Mouse (Mus musculus) mouse trophoblast stem cell (cell line): ENCODE measurements around the gene Rph3al.

Experiments used
- in situ Hi-C, 2 experiments: fragments of 300-500 bp; cut with MseI, MboI; formaldehyde crosslinking; loops; 2 replicates in 1 of 2; 3 replicates in 1 of 2; pipeline ENCODE4 v1.15.1; 2025

The Rph3al gene

GRCm38 (mm10) chr11:75909702-75910429, 28.4 kb downstream of the Rph3al start:
- in situ Hi-C loops: loop anchor here (5.0 to 10.0 kb wide), 4 partner anchors 52 to 195 kb away; no protein-coding TSS in a partner anchor

GRCm38 (mm10) chr11:75907406-75907805, 30.8 kb downstream of the Rph3al start:
- in situ Hi-C loops: loop anchor here (5.0 to 10.0 kb wide), 2 partner anchors 130 to 193 kb away; no protein-coding TSS in a partner anchor

- in situ Hi-C loops: loop anchor here (5.0 to 10.0 kb wide), 2 partner anchors 129 to 192 kb away; no protein-coding TSS in a partner anchor
Measured at GRCm38 (mm10) chr11:75906556-75906955, 31.7 kb downstream of the Rph3al start.

DNA sequence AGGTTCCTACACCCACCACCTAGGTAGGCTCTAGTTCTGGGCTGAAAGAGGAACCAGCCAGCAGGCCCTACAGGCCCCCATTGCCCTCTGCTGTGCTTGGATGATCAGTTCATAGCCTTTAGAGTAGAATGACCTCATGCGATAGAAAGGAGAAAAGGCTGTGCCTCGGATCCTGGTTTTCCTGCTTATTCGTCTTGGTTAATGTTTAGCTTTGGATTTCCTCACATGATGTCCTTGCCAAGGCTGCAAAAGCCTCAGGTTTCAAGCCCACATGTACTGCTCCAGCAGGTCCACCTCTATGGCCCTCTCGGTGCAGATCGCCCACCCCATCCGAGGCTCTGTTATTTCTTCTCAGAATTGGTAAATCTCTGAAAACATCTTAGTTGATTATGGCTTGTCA, 33.2 kb downstream of the Rph3al start:
- in situ Hi-C loops: loop anchor here (5.0 to 10.0 kb wide), 3 partner anchors 123 to 190 kb away; no protein-coding TSS in a partner anchor

- in situ Hi-C loops: loop anchor here in 1 of 2 experiments (5.0 to 10.0 kb wide), 2 partner anchors 122 to 190 kb away; no protein-coding TSS in a partner anchor
Measured at GRCm38 (mm10) chr11:75904501-75904900, 33.7 kb downstream of the Rph3al start.

GRCm38 (mm10) chr11:75903486-75903885, 34.7 kb downstream of the Rph3al start:
- in situ Hi-C loops: loop anchor here in 1 of 2 experiments (5.0 to 10.0 kb wide), 2 partner anchors 121 to 189 kb away; no protein-coding TSS in a partner anchor

- in situ Hi-C loops: loop anchor here in 1 of 2 experiments (5.0 to 10.0 kb wide), 2 partner anchors 119 to 187 kb away; no protein-coding TSS in a partner anchor
Measured at GRCm38 (mm10) chr11:75901339-75901738, 36.9 kb downstream of the Rph3al start.

DNA sequence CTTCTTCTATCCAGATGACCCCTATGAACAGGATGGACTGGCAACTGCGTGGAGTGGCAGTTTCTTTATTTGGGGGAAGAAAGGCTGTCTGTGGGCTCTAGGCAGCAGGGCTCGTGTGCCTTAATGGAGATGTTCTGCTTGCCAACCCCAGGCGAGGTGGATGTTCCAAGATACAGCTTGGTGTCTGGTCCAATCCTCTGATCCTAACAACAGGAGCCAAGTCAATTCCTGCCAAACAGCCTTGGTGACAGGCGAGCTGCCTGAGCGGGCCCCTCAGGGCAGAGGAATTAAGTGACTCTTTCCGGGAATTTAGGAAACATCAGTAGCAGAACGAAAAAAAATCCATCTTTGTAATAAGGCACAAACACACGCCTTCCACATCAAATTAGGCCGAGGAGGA, 38.6 kb downstream of the Rph3al start:
- in situ Hi-C loops: loop anchor here in 1 of 2 experiments (5.0 to 10.0 kb wide), 2 partner anchors 117 to 185 kb away; no protein-coding TSS in a partner anchor

DNA sequence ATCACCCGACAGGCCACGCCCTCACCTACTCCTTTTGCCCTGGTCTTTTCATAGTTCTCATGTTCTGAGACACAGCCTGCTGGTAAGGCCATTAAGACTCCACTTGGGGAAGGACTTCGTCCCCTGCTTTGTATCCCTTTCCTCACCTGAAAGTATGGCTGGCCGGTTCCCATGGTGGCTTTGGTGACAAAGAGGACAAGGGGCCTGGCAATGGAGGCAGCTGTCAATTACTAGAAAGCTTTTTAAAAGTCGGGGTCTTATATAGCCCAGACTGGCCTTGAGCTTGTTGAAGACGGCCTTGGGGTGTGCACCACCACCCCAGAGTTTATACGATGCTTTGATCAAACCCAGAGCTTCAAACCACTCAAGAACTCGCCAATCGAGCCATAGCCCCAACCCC, 39.7 kb downstream of the Rph3al start:
- in situ Hi-C loops: no loop called here

DNA sequence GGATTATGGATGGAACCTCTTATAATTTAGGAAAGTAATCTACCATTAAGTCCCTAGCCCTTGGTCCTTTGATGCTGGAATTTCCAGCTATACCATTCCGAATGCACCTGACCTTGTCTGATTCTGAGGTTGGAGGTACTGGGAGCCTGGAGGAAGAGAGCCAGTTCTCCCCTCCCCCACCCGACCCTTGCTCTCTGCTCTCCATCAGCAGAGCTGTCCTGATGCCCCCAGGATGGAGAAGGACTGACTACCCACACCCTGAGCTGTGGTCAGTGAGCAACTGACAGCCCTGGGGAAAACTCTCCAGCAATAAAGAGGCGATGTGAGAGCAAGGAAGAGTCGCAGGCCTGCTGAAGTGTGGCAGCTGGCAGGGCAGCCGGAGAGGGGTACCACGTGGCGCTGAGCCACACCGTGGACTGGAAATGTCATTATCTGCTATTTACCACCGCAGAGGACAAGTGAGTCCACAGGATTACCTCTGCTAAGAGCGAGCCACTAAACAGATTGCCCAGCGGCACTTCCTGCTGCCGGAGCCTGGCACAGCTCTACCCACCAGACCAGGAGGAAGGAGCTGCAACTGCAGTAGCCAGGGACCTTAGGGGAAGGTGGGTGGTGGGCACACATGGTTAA, 43.3 kb downstream of the Rph3al start:
- in situ Hi-C loops: no loop called here

DNA sequence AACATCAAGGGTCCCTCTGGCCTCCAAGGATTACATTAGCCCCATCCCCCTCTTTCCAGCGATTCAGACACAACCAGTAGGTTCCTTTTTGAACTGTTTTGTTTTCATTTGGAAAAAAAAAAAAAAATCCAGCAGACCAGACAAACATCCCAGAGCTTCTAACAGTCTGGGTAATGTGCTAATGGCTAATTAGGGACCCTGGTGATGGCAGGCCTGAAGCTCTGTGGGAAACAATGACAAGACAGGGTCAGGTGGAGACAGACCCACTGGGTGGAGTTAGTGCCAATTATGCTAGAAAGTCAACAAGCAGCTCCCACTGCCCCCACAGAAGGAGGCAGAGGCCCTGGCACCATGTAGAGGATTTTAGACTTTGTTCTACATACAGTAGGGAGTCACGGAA, 44.3 kb downstream of the Rph3al start:
- in situ Hi-C loops: no loop called here

- in situ Hi-C loops: no loop called here
Measured at GRCm38 (mm10) chr11:75887349-75887748, 50.9 kb downstream of the Rph3al start.

DNA sequence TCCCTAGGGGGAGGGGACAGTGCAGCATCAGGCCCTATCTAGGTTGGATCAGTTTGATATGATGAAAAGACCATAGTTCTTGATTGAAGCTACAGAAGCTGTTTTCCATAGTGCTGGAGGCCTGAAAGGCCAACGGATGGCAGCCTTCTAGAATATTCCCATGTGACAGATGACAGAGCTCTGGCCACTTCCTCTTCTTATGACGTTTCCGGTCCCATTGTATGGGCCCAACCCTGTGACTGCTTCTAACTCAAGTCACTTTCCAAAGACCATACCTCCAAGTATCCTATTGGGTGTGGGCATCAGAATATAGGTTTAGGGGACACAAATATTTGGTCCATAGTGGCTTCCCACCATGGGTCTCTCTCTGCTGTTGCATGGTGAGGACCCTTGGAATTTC, 57.0 kb downstream of the Rph3al start:
- in situ Hi-C loops: no loop called here

DNA sequence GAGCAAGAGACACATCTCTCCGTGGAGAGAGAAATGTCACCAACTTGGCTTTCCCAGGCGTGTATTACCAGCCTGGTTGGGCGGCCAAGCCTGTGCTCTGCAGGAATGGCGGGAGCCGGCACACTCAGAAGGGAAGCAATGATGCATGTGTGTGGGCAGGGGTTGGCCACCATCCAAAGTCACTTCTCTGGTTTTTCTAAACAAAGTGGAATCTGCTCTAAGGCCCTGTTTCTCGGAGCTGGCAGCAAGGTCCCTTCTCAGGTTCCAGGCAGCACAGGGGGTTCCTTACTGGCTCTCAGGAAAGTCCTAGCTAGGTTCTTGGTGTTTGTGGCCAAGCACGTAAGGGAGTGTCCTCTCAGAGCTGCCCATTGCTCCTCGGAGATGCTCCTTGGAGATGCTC, 58.2 kb downstream of the Rph3al start:
- in situ Hi-C loops: no loop called here

GRCm38 (mm10) chr11:75878460-75878859, 59.8 kb downstream of the Rph3al start:
- in situ Hi-C loops: no loop called here

DNA sequence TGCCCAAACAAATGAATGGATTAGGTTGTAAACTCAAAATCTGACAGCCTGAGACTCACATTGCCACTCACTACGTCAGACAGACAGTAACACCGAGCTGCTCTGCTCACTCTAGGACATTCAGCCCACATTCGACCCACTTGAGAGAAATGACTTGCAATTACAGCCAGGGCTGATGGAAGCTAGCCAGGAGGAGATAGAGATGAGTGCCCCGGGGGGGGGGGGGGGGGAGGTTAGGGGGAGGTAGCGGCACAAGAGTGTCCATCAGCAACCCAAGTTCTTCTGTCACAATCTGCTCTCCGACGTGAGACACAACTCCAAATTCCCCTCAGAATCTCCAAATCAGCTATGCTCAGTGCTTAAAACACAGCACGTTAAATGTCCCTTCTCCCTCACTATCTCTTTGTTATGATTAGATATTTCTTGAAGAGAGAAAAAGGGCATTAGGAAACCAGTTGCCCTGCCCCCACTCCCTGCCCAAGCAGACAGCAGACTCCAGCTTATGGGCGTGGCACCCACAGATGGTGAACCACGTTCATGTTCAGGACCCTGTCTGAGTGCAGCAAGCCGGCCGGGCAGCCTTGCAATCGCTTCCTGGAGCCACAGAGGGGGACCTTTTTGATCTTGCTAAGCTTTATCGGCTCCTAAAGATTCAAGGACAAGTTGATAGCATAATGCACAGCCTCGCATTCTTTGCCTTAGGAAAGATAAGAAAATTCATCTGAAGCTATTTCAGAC, 62.0 kb downstream of the Rph3al start:
- in situ Hi-C loops: no loop called here

DNA sequence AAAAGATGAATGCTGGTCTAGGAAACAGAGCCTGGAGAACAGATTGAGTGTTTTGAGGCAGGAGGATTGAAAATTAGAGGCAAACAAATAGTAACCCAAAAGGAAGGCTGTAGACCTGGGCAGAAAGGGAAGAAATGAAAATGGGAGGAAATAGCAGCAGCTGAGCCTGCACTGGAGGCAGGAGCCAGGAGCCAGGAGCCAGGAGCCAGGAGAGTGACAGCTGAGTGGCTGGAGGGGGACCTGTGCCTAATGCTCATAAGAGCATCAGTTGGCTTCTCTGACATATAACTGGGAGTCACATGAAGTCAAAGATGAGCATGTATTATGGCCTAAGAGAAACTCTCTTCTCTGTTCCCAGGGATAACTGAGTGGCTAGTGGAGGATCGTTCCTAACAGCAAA, 66.5 kb downstream of the Rph3al start:
- in situ Hi-C loops: no loop called here

DNA sequence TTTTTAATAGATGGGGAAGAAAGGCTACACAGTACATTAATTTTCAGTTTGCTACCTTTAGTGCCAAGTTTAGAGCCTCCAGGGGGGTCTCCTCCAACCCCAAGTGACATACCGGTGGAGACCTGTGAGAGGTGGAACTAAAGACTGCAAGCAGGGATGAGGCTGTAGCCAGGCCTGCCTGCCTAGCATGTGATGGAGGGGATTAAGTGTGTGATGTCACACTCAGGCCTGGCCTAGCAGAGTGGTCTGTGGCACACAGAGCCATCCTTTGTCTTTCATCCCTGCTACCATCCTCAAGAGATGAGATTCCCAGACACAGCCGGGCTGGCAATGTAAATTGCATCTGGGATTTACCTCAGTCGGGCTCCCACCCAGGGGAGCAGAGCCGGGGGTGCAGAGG, 67.3 kb downstream of the Rph3al start:
- in situ Hi-C loops: no loop called here

DNA sequence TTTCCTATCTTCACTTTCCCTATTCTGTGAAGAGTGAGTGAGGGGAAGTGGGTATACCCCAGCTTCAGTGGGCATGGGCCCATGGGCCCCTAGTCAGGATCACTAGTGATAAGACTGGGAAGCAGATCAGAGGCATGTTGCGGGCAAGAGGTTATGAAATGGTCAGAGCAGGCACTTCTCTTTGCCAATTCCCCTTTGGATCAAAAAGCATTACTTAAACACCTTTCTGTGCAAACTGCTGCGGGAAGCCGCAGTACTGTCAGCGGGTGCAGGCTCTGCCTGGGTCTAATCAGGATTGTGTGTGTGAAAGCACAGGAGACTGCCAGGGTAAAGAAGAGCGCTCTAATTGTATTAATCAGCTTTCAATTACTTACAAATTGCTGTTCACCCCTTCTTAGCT, 67.8 kb downstream of the Rph3al start:
- in situ Hi-C loops: no loop called here

- in situ Hi-C loops: no loop called here
Measured at GRCm38 (mm10) chr11:75869898-75870297, 68.3 kb downstream of the Rph3al start.

DNA sequence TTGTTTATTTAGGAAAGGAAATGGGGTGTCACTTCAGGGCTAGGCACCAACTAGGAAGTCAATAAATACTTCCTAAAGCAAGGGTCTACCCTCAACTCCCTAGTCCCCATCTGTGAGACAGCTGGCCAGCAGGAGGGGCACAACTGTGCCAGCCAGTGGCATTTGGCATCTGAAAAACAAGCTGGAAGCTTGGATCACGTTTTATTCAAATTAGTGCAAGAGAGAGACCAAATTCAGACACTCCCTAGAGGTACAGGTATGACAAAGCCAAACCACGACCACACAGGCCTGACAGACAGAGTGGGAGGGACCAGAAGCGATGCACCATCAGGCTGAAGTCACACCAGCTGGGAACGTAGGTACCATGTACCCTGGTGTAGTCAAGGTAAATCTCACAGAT, 71.4 kb downstream of the Rph3al start:
- in situ Hi-C loops: no loop called here

DNA sequence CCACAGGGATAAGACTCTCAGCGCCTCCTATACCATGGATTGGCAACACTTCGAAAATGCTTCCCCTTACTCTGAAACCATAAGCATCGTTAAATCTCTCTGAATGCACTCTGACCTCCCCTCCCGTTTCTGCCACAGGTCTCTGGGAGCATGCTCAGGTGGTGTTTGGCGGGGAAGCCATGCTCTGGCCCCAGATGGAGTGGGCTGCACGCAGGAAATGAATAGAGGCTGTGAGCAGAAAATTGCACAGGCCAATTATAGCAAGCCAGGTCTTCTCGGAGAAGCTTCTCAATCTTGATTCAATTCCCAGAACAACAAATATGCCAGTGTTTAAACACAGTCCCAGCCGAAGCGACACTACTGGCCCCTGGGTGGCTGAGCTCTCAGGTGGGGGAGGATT, 72.4 kb downstream of the Rph3al start:
- in situ Hi-C loops: no loop called here
